Mouse (Mus musculus): Measurements from ENCODE around the gene Efl1. TPM values are rescaled to one million over a fixed set of nuclear protein-coding genes. Genes with fewer than 3 reads are reported as not detected.
"Not testable (repeated sequence)": the region's sequence is repeated elsewhere in the genome, so short reads cannot be mapped to it uniquely, and the experiment has no call there.

The Efl1 gene
- total RNA-seq, 2 experiments from 2014 or later = 10.3 to 12.5 TPM

DNA sequence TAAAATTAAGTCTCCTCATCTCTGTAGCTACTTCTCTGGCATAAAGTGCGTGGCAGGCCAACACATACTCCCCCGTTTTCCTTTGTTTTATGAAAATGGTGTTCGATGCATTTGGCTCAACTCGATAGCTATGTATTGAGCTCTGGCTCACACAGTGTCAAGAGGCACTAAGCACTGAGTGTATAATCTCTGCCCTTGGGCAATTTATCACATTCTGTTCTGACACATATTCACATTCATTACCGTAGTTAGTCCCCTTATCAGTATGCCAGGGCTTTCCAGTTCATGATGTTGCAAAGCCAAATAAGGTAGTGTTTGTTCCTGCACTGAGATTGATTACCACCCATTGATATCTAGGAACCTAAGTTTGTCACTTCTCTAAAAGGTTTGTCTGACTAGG is 71.3 kb downstream of the Efl1 start:
- DNase-seq = no peak

DNA sequence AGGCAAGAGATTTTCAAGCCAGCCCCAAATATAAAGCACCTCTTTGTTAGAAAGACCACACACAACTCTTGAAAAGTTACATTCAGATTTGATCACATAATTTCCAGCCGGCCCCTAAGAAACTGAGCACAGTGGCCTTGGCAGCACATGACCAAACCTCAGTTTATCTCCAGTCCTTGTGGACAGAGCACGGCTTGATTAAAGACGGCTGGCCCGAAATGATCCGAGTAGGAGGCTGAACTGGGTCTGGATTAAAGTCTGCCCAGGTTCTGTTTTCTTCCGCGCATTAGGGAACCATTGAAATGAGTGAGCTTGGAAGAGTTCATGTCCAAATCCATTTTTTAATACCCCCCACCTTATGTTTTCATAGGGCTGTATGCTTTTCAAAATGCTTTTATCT is 72.1 kb downstream of the Efl1 start:
- no peak for DNase-seq

DNA sequence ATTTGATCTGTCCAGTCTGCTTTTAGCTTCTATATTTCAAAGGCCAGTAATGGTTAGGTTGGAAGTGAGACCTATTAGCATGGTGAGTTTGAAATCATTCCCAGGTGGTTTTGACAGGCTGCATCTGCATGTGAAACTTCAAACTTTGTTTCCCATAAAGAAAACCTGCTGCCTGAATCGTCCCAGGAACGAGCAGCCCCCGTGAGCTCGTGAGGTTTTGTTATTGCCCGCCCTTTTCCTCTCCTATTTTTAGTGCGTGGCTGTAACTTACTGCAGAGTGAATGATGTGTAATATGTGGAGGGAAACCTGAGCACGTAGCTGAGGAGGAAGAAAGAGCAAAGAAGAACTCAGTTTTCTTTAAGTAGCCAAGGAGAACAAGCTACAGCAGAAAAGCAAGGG is 72.5 kb downstream of the Efl1 start:
- no peak for DNase-seq

DNA sequence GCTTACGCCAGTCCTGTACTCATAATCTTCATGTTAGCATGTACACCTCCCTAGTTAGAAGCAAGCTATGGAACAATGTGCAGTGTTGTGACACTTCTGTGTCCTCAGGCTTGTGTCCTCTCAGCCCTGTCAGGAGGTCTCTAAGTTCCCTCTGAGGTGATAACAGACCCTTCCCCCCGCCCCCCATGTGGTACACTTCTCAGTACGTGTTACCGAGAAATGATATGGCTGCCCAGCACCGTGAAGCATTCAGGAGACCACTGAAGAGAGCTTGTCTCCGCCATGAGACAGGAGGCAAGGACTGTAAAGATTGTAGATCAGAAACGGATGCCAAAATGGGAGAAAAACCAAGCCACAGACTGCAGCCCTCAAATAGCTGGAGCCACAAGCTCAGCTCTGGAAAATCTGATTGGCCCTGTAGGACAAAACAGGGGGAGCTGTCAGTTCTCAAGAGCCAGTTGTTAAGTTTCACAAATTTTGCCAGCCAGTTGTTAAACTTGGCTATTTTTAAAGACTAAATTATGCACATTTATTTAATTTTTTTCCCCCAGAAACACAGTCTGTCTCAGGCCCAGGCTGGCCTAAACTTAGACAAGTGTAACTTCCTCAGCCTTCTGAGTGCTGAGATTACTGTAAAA is 74.2 kb downstream of the Efl1 start:
- DNase-seq = no peak

DNA sequence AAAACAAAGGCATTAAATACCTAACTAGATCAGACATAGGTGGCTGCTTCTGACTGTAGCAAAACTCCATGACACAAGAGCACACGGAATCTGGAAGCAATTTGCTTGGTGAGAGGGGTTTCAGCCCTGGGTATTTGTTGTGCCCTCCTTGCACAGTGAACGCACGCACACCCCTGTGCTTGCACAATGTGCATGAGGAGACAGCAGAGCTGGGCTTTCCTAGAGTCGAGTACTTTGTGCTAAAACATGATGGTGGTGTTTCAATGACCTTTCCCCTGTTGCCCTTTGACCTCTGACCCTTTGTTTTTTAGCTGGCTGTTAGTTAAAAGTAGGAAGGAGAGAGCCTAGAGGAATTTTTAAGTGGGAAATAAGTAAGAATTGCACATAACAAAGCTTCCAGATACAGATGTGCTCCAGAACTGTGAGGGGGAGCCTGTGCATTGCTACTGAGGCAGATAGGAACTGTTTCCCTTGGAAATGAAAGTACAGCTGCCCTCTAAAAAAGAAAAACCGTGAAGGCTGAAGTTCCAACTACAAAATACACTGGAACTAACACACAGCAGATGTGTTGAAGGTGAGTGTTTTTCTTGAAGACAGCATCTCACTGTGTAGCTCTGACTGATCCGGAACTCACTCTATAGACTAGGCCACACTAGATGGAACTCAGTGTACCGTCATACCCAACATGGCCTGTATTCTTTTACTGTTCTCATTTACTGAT is 74.9 kb downstream of the Efl1 start:
- no peak for DNase-seq

DNA sequence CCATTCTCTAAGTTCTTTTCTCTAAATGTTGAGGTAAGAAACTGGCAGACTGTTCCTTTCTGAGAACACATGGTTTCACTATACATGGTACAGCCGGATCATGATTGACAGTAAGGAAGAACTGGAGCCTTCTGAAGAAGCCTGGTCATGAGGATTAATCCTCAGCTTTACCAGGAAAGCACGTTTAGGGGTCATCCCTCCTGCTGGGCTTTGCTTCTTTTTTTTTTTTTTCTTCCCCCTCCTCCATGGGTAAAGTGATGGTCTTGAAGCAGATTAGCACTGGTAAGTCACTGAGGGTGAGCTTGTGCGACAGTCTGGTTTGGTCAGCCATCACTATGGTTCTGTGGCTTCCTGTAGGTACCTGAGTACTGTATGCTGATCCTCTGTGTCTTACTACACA is 76.1 kb downstream of the Efl1 start:
- no peak for DNase-seq

DNA sequence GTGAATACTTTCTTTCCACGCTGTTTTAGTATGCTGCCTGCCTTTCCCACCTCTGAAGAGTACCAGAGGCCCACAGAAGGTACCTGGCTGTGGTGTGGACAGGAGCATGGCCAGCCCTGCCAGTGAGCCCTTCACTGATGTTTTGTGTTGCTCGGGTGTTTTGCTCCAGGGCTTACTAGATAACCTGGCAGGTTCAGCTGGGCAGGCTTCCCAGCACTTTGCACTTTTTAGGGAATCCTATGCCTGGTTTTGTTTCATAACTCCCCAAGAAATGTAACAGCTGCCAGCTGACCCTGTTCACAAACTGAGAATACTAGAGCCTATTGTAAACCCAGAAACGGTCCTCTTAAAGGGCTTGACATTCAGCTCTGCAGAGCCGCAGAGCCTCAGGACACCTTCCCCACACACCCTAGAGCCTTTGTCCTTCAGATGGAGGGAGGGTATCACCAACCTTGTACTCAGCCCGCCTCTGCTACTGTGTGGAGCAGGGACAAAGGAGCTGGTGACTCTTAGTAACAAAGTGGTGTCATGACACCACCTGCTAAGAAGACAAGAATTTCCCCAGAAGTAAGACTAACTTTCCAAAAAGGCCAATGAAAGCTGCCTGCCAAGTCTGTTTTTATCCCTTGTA is 76.7 kb downstream of the Efl1 start:
- DNase-seq = no peak

DNA sequence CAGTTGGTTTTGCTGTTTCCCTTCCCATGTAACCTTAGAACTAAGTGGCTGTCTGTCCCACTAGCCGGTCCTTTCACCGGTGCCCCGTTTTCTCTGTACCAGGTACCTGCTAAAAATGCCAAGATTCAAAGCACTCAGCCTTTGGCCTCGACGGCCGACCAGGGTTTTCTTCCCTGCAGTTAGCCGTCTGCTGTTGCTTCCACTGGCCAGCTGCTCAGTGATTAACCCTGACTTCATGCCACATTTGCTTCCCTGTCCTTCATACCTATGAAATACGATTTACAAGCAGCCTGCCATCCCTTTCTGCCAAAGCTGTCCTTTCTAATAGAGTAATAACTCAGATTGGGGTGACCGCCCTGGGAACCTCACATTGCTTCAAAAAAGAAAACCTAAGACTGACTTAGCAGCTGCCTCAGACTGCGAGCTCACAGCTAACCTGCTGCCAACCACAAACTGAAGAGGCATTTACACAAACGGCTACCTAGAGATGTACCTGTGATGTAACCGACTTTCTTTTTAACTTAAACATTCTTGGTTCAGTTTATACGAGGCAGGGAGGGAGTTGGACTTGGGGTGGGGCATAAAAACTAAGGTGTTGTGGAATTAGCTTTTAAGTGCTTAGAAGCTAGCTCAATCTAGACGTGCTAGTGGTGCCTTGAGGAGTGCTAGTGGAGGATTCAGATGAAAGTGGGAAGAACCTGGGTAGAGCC is 77.5 kb downstream of the Efl1 start:
- DNase-seq = no peak

DNA sequence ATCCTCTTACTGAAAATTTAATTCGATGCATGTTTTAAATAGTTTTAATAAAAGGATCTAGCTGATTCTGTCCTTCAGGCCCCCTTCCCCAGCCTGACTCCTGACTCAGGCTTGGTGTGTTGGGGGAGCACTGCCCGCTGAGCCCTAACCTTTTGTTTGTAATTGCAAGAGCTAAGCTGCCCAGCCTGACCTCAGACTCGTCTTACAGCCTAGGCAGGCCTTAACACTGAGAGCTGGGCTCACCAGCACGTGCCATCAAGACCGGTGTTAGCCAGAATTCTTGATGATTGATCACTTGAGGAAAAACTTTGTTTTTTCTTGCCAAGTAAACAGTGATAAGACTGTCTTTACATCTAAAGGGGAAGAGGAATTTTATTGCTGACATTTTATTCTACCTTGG is 78.7 kb downstream of the Efl1 start:
- no peak for DNase-seq

DNA sequence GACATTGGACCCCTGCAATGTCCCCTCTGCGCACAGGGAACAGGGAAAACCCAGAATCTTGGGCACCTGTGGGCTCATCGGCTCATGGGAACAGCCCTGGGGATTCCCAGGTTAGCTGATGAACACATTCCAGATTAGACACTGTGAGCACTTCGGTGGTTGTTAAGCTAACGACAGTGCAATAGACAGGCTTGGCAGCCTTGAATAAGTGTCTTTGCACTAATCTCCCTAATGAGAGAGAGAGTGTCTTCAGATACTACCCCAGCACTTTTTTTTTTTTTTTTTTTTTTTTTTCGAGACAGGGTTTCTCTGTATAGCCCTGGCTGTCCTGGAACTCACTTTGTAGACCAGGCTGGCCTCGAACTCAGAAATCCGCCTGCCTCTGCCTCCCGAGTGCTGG is 80.6 kb downstream of the Efl1 start:
- not testable (repeated sequence) for DNase-seq

DNA sequence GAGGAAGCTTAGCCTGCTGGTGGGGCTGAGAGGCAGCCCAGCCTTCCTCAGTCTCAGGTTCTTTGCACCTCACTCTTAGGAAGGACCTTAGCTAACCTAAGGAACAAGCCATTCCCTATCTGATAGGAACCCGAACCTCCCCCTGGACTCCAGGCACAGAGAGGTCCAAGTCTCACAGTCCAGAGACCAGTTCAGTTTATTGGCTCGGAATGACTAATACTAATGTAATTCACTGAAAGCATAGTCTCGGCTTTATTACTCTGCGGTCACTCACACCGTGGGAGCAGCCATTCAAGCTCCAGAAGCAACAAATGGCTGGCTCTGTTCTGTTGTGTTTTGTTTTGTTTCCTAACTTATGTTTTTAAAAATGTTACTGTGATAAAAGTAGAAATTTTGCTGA is 84.7 kb downstream of the Efl1 start:
- no peak for DNase-seq

DNA sequence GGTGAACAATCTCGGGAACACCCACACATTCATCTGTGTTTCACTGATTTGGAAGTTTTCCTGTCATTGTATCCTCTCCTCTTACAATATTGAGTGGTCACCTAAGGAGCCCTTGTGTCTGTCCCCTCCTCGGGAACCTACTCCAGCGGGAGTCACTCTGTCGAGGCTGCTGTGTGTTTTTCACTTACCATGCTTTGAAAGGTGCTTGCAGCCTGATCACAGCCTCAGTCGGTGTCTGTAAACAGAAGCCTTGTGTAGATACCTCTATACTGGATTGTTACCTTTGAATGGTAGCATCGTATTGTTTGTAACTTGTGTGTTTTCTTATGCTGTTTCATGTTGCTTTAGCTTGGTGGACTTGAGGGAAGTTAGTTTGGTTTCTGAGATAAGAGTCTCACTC is 85.6 kb downstream of the Efl1 start:
- DNase-seq = no peak

DNA sequence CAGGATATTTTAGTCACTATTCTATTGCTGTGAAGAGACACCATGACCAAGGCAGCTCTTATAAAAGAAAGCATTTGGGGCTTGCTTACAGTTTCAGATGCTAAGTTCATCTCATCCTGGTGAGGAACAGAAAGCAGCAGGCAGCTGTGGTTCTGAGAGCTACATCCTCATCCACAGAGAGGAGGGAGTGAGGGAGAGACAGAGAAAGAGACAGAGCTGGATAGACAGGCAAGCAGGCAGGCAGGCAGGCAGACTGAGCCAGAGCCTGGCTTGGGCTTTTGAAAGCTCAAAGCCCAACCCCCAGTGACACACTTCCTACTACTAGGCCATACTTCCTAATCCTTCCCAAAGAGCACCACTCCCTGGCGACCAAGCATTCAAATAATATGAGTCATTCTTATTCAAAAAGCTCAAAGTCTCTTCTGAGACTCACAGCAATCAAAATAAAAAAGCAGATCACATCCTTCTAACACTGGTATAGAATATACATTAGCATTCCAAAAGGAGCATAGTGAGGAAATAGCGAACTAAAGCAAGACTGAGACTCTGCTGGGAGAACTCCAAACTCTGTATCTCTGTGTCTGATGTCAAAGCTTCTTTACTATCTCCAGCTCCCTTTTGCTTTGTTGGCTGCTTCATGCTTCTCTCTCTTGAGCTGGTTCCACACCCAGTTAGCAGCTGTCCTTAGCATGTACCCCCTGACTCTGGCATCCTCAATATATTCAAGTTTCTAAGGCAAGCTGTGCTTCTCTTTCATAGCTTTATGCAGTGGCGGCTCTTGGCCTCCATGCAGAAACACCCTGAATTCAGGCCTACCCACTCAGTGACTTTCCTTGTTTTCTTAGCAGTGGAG is 86.6 kb downstream of the Efl1 start:
- DNase-seq = no peak

DNA sequence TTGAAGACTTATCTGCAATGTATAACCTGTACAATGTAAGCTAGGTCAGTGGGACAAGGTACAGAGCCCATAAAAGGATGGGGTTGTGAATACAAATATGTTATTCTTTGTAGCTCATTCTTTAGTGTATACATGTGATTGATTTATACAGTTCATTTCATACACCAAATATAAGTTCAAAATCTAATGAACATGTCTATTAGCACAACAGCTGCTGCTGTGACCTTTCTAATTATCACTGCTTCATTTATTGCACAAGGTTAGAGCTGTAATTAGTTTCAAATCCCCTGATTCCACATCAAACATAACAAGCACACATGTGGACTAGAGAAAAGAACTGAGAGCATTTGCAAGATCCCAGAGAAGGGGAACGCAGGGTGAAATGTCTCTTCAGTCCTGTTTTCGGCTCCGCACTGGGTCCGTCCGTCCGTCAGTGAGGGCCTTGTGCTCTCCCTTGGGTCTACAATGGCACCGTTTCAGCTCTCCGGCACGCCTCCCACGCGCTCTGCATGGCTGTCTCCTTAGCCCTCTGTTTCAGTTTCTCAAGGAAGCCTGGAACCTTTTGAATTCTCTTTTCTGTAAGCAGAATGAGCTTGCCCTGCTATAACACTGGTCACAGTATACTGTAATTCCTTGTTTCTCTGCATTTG is 94.8 kb downstream of the Efl1 start:
- DNase-seq = peak; percentile 56

DNA sequence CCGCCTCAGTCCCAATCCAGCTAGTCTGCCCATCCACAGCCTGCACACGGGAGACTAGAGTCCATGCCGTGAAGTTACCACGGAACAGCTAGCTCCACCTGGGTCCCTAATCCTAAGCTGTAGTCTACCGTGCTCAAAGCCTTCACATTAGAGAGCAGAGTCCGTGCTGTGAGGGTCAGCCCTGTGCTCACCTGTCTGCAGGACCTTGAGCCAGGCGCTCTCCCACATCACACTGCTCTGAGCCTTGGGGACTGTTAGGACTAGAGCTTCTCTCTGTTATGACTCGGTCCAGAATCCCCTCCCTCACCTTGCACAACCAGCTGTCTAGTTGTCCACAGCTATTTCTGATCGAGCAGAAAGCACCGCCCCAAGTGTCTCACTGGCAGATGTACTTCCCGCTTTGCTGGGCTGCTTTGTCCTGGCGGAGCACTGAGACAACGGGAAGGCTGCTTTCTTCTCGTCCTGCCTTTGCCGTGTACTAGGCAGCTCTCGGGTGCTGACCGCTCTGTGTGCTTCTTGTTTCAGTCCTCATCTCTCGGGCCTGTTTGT is 95.8 kb downstream of the Efl1 start:
- no peak for DNase-seq

DNA sequence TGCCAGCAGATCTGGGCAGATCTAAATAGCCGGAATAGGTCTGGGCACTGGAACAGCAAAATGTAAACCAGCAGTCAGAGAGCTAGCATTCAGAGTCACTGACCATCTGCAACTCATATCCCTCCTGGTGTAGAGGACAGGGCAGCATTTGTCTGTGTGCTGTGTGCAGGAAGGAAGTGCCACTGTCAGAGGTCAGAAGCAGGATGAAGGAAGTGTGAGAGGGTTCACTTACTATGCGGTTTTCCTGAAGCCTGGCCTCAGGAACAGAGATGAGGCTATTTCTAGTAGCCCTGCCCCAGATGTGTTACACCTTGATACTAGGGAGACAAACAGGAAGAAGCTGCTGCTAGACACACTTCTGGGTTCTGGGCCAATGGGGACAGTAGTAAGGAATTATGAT is 100.4 kb downstream of the Efl1 start:
- no peak for DNase-seq

DNA sequence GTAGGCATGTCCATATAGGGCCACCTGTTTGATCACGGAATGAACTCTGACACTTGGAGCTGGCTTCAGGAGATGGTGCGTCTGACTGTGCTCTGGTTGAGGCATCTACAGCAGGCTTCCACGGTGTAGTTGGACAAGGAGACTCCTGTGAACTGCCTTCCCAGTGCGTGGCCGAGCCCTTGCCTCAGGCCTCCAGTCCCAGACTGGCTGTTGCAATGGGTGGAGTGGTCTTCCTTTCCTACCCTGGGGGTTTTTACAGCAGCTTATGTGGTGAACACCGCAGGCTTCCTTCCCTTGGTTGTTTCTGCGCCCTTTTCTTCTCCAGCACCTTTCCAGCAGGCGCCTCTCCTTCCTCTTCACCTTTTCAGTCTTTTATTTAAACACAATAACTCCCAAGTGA is 100.8 kb downstream of the Efl1 start:
- no peak for DNase-seq

DNA sequence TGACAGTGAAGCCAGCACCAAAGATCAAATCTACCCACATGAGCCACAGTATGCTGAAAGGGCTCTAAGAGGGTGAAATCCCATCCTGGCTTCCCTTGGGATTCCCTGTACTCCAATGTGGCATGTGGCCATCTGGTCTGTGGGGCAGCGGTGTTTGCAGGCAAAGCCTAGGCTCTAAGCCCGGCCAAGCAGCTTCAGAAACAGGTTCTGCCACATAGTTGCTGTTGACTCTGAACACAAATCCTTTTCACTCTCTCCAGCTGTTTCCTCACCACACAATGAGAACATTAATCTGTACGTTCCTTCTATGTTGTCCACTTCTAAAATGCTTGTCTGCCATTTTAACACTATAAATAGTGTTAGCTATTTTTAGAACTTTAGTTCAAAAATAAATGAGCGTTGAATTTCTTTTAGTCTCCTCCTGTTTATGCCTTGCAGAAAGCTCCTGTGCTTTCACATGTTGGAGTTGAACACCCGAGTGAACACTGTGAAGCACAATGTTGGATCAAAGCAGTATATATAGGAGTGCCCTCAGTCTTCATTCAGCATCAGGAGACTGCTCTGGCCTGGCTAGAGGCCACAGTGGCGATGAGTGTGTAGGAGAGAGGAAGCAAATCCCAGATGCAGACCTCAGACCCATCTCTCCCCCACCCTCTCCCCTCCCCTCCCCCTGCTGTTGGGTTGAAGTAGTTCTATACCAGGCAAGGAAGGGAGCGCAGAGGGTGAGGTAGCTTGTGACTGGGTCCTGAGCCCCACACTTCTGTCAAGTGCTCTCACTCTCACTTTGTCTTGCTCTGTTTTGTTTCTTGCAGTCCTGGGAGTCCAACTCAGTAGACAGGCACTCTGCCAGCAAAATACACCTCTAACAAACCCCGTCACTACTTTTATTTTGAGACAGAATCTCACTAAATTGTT is 104.0 kb downstream of the Efl1 start:
- peak; percentile 40 for DNase-seq

DNA sequence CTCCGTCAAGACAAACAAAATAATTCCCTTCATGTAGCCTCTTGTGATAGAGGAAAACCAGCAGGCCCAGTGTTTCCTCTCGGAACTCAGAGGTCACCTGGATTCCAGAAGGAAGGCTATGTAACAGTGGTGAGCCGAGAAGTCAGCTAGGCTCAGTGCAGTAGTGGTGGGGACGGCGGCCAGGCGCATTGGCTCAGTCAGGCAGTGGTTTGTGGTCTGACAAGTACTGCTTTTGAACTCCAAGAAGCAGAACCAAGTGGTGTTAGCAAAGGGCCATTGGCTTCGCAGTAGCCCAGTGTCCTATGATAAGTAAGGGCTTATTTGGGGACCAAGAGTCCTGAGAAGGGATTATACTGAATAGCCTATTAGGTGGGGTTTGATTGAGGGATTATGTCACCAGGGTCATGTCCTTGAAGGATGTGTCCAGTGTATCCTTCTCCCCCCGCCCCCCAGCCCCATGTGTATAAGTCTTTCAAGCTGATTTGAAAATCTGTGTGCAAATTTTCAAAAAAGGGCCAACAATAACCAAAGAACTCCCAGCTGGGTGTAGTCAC is 107.3 kb downstream of the Efl1 start:
- no peak for DNase-seq

DNA sequence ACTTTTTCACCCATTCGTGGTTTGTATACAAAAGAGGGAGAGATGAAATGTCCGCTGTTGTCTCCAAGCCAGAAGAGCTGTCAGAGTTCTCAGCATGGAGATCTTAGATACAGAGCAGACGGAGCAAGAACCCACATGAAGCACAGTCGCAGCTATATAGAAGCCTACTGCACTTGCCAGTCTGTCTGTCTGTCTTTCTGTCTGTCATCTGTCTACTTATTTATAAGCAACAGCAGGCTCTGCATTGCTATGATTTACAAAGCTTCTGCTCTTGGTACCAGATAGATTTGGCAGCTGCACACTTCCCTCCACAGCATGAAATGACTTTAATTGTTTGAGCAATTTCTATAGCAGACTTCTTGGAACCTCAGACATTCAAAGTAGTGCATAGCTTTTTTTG is 110.1 kb downstream of the Efl1 start:
- no peak for DNase-seq

Measured in gastrocnemius, postnatal 10 days (tissue).